Mouse (Mus musculus): ENCODE measurements around the gene Aco1. TPM values are rescaled to one million over a fixed set of nuclear protein-coding genes. Genes with fewer than 3 reads are reported as not detected.

The Aco1 gene
- total and polyA plus RNA-seq, 2 experiments from 2014 or later = 40.0 to 59.6 TPM

GRCm38 (mm10) chr4:40212177-40212576 is 69.3 kb downstream of the Aco1 start:
- no peak for ATAC-seq
- Histone ChIP-seq H3K4me3 (ENCODE audit: low read depth, low read length) (no peak overlapping the region), H3K9me3 (ENCODE audit: low read length) (no peaks in the 10 kb centered on the region), H3K4me2 (ENCODE audit: low read depth) (no peak overlapping the region), H3K36me3 (ENCODE audit: insufficient read depth) (no peaks in the 10 kb centered on the region), H3K9ac (no peak overlapping the region), H3K4me1 (ENCODE audit: insufficient read depth) (no peaks in the 10 kb centered on the region), H3K27ac (ENCODE audit: low read depth, low read length) (no peak overlapping the region), H3K27me3 (ENCODE audit: insufficient read depth, low read length) (no peaks in the 10 kb centered on the region)
- TF ChIP-seq CTCF (IDR thresholded peaks at IDR 0.05; ENCODE audit: low read depth) = no peak
- no peak for DNase-seq
- 90% methylated on average over 4 of the region's 6 CpGs for WGBS

GRCm38 (mm10) chr4:40217910-40218309 is 75.0 kb downstream of the Aco1 start:
- Histone ChIP-seq H3K9ac (no peak overlapping the region), H3K4me3 (ENCODE audit: low read depth, low read length) (no peak overlapping the region), H3K27me3 (ENCODE audit: insufficient read depth, low read length) (no peaks in the 10 kb centered on the region), H3K9me3 (ENCODE audit: low read length) (no peaks in the 10 kb centered on the region), H3K36me3 (ENCODE audit: insufficient read depth) (no peaks in the 10 kb centered on the region), H3K27ac (ENCODE audit: low read depth, low read length) (no peak overlapping the region), H3K4me2 (ENCODE audit: low read depth) (no peak overlapping the region), H3K4me1 (ENCODE audit: insufficient read depth) (0 out of 2 replicates have a peak, but pooled peaks cover 3% of the 10 kb centered on the region)
- WGBS = 55% methylated on average over 3 of the region's 3 CpGs
- DNase-seq (no peak), ATAC-seq (no peak)
- 0 out of 2 replicates have a peak, but pooled peaks have one; percentile 3 for TF ChIP-seq CTCF (IDR thresholded peaks at IDR 0.05; ENCODE audit: low read depth)

- Histone ChIP-seq H3K36me3 (ENCODE audit: insufficient read depth) (no peaks in the 10 kb centered on the region), H3K4me3 (ENCODE audit: low read depth, low read length) (no peak overlapping the region), H3K9ac (no peak overlapping the region), H3K4me1 (ENCODE audit: insufficient read depth) (0 out of 2 replicates have a peak, but pooled peaks cover 3% of the 10 kb centered on the region), H3K27ac (ENCODE audit: low read depth, low read length) (no peak overlapping the region), H3K27me3 (ENCODE audit: insufficient read depth, low read length) (no peaks in the 10 kb centered on the region), H3K9me3 (ENCODE audit: low read length) (no peaks in the 10 kb centered on the region), H3K4me2 (ENCODE audit: low read depth) (no peak overlapping the region)
- 74% methylated on average over 7 of the region's 7 CpGs for WGBS
- DNase-seq (peak; percentile 18), ATAC-seq (peak; percentile 69)
- peak; percentile 58 for TF ChIP-seq CTCF (IDR thresholded peaks at IDR 0.05; ENCODE audit: low read depth)
These were observed 75.5 kb downstream of the Aco1 start for GRCm38 (mm10) chr4:40218382-40218781.

- Histone ChIP-seq H3K4me3 (ENCODE audit: low read depth, low read length) (peak overlapping the region; percentile 11; the same call in 1 of the 2 replicates), H3K4me2 (ENCODE audit: low read depth) (peak overlapping the region; percentile 46), H3K4me1 (ENCODE audit: insufficient read depth) (0 out of 2 replicates have a peak, but pooled peaks cover 3% of the 10 kb centered on the region), H3K27ac (ENCODE audit: low read depth, low read length) (no peak overlapping the region), H3K36me3 (ENCODE audit: insufficient read depth) (no peaks in the 10 kb centered on the region), H3K27me3 (ENCODE audit: insufficient read depth, low read length) (no peaks in the 10 kb centered on the region), H3K9me3 (ENCODE audit: low read length) (no peaks in the 10 kb centered on the region), H3K9ac (peak overlapping the region; percentile 25; the same call in 1 of the 2 replicates)
- peak; percentile 8; the same call in 1 of the 2 replicates for ATAC-seq
- no peak for TF ChIP-seq CTCF (IDR thresholded peaks at IDR 0.05; ENCODE audit: low read depth)
- WGBS = 20% methylated on average over 12 of the region's 12 CpGs
- DNase-seq = peak; percentile 10
These were observed 77.6 kb downstream of the Aco1 start for GRCm38 (mm10) chr4:40220437-40220836.

- H3K4me3 ChIP-seq (ENCODE audit: low read depth, low read length) = no peak overlapping the region
- DNase-seq (peak; percentile 13), ATAC-seq (no peak; the same call in 1 of the 2 replicates)
- H3K27me3 ChIP-seq (ENCODE audit: insufficient read depth, low read length) = no peaks in the 10 kb centered on the region
- 43% methylated on average over 14 of the region's 14 CpGs for WGBS
- H3K27ac ChIP-seq (ENCODE audit: low read depth, low read length) = no peak overlapping the region
- 0 out of 2 replicates have a peak overlapping the region, but pooled peaks have one; percentile 25 for H3K9ac ChIP-seq
- no peaks in the 10 kb centered on the region for H3K9me3 ChIP-seq (ENCODE audit: low read length)
- H3K36me3 ChIP-seq (ENCODE audit: insufficient read depth) = no peaks in the 10 kb centered on the region
- peak overlapping the region; percentile 46 for H3K4me2 ChIP-seq (ENCODE audit: low read depth)
- H3K4me1 ChIP-seq (ENCODE audit: insufficient read depth) = 0 out of 2 replicates have a peak, but pooled peaks cover 3% of the 10 kb centered on the region
- TF ChIP-seq CTCF (IDR thresholded peaks at IDR 0.05; ENCODE audit: low read depth) = no peak
These were observed 78.3 kb downstream of the Aco1 start for GRCm38 (mm10) chr4:40221004-40221760.

- H3K27me3 ChIP-seq (ENCODE audit: insufficient read depth, low read length) = no peaks in the 10 kb centered on the region
- no peak overlapping the region for H3K4me2 ChIP-seq (ENCODE audit: low read depth)
- DNase-seq (no peak), ATAC-seq (no peak)
- WGBS = 51% methylated on average over 21 of the region's 21 CpGs
- H3K27ac ChIP-seq (ENCODE audit: low read depth, low read length) = no peak overlapping the region
- H3K4me1 ChIP-seq (ENCODE audit: insufficient read depth) = 0 out of 2 replicates have a peak, but pooled peaks cover 3% of the 10 kb centered on the region
- H3K9me3 ChIP-seq (ENCODE audit: low read length) = no peaks in the 10 kb centered on the region
- no peak overlapping the region for H3K4me3 ChIP-seq (ENCODE audit: low read depth, low read length)
- no peak overlapping the region for H3K9ac ChIP-seq
- H3K36me3 ChIP-seq (ENCODE audit: insufficient read depth) = no peaks in the 10 kb centered on the region
- no peak for TF ChIP-seq CTCF (IDR thresholded peaks at IDR 0.05; ENCODE audit: low read depth)
These were observed 79.2 kb downstream of the Aco1 start for GRCm38 (mm10) chr4:40221876-40222585.

GRCm38 (mm10) chr4:40226095-40226494 is 83.2 kb downstream of the Aco1 start:
- 76% methylated on average over 5 of the region's 5 CpGs for WGBS
- Histone ChIP-seq H3K9me3 (ENCODE audit: low read length) (no peaks in the 10 kb centered on the region), H3K9ac (no peak overlapping the region), H3K36me3 (ENCODE audit: insufficient read depth) (no peaks in the 10 kb centered on the region), H3K27ac (ENCODE audit: low read depth, low read length) (no peak overlapping the region), H3K4me2 (ENCODE audit: low read depth) (no peak overlapping the region), H3K27me3 (ENCODE audit: insufficient read depth, low read length) (no peaks in the 10 kb centered on the region), H3K4me3 (ENCODE audit: low read depth, low read length) (no peak overlapping the region), H3K4me1 (ENCODE audit: insufficient read depth) (no peaks in the 10 kb centered on the region)
- no peak for ATAC-seq
- TF ChIP-seq CTCF (IDR thresholded peaks at IDR 0.05; ENCODE audit: low read depth) = no peak
- DNase-seq = no peak
